Mouse (Mus musculus): ENCODE measurements around the gene Fryl. TPM values are rescaled to one million over a fixed set of nuclear protein-coding genes. Genes with fewer than 3 reads are reported as not detected.

The Fryl gene
- polyA plus RNA-seq, 1 experiment from 2014 or later = 30.8 TPM

- in situ Hi-C loops (cut with MboI; ENCODE audit: low pct_unique_long_range_greater_than_20kb) = no loop called here
- no peak for ATAC-seq
- CTCF ChIA-PET = interaction anchor here (1.1 kb wide), 1 partner anchor 12 kb away, joined by 4 read pairs; no protein-coding TSS in a partner anchor
- no peaks in the 10 kb centered on the region for H3K27me3 ChIP-seq
- POLR2A ChIA-PET = no interaction called here
- DNase-seq (ENCODE audit: low read depth, low spot score) = no peak
- TF ChIP-seq CTCF (IDR thresholded peaks at IDR 0.05) = no peak
Measured at GRCm38 (mm10) chr5:73241966-73242365, 14.5 kb downstream of the Fryl start.

DNA sequence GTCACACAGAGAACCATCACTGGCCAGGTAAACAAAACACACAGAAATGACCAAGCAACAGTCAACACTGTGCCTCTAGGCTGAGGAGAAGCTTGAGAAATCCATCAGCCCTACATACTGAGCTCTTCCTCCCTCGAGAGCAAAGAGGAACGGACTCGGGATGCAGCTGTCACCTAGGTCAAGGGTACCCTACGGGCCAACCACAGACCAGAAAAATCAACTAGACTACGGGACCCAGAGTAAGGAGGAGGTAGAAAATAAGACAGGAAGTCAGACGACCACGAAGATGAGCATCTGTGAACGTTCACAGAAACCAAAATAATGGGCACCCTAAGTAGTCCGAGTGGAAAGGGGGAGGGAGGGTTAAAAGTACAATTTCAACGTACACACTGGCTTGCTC lies 15.1 kb downstream of the Fryl start:
- CTCF ChIA-PET = no interaction called here
- POLR2A ChIA-PET = no interaction called here
- DNase-seq (ENCODE audit: low read depth, low spot score) (no peak), ATAC-seq (no peak)
- in situ Hi-C loops (cut with MboI; ENCODE audit: low pct_unique_long_range_greater_than_20kb) = no loop called here
- H3K27me3 ChIP-seq = no peaks in the 10 kb centered on the region
- TF ChIP-seq CTCF (IDR thresholded peaks at IDR 0.05) = no peak

GRCm38 (mm10) chr5:73240391-73240790 lies 16.0 kb downstream of the Fryl start:
- no peak for DNase-seq (ENCODE audit: low read depth, low spot score)
- ATAC-seq = no peak
- no peaks in the 10 kb centered on the region for H3K27me3 ChIP-seq
- ChIA-PET CTCF (no interaction called here), POLR2A (no interaction called here)
- no peak for TF ChIP-seq CTCF (IDR thresholded peaks at IDR 0.05)
- in situ Hi-C loops (cut with MboI; ENCODE audit: low pct_unique_long_range_greater_than_20kb) = no loop called here

DNA sequence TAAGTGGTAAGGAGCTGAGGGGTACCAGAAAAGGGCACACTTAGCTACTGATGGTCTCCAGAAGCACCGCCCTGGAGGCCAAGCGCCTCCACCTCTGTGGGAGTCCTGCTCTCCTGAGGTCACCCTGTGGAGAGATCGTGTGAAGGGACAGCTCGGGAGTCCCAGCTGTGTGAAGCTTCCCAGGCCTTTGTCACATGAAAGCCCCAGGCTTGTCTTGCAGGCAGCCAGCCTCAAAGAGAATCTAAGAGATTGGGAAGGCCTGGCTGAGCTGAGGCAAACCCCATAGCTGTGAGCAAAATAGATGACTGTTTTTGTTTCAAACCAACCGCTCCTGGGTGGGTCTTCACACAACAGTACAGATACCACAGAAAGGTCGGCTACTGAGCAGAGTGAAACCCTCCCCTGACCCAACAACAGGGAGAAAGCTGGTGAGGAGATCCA lies 19.5 kb downstream of the Fryl start:
- ChIA-PET CTCF (no interaction called here), POLR2A (no interaction called here)
- TF ChIP-seq CTCF (IDR thresholded peaks at IDR 0.05) = no peak
- ATAC-seq = no peak
- H3K27me3 ChIP-seq = no peaks in the 10 kb centered on the region
- no peak for DNase-seq (ENCODE audit: low read depth, low spot score)
- in situ Hi-C loops (cut with MboI; ENCODE audit: low pct_unique_long_range_greater_than_20kb) = no loop called here

GRCm38 (mm10) chr5:73235201-73235600 lies 21.2 kb downstream of the Fryl start:
- ATAC-seq (no peak), DNase-seq (ENCODE audit: low read depth, low spot score) (no peak)
- POLR2A ChIA-PET = no interaction called here
- TF ChIP-seq CTCF (IDR thresholded peaks at IDR 0.05) = no peak
- in situ Hi-C loops (cut with MboI; ENCODE audit: low pct_unique_long_range_greater_than_20kb) = no loop called here
- CTCF ChIA-PET = interaction anchor here (0.8 kb wide), 1 partner anchor 13 kb away, joined by 3 read pairs; no protein-coding TSS in a partner anchor
- no peaks in the 10 kb centered on the region for H3K27me3 ChIP-seq

- H3K27me3 ChIP-seq = no peaks in the 10 kb centered on the region
- ATAC-seq = peak; percentile 17
- CTCF ChIA-PET = interaction anchor here (1.4 to 1.5 kb wide), 2 partner anchors 13 to 149 kb away, joined by 4 read pairs; no protein-coding TSS in a partner anchor
- no peak for TF ChIP-seq CTCF (IDR thresholded peaks at IDR 0.05)
- peak; percentile 65 for DNase-seq (ENCODE audit: low read depth, low spot score)
- POLR2A ChIA-PET = interaction anchor here (0.6 to 1.2 kb wide), 2 partner anchors 20 to 21 kb away, joined by 3 read pairs; no protein-coding TSS in a partner anchor
- in situ Hi-C loops (cut with MboI; ENCODE audit: low pct_unique_long_range_greater_than_20kb) = no loop called here
Measured at GRCm38 (mm10) chr5:73233018-73233881, 23.2 kb downstream of the Fryl start.

DNA sequence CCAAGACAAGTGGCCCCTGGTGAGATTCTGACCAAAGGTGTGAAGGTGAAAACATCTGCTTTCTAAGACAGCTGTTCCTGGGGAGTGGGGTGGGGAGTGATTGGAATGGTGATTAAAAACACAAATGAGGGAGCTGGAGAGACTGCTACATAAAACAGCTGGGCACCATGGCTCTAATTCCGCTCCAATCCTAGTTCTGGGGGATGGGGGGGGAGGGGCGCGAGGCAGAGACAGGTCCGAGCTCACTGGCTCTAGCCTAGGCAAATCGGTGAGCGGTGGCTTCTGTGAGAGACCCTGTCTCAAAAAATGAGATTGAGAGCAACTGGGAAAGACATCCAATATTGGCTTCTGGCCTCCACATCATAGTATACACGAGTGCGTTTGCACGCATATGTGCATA lies 24.2 kb downstream of the Fryl start:
- DNase-seq (ENCODE audit: low read depth, low spot score) (no peak), ATAC-seq (no peak)
- TF ChIP-seq CTCF (IDR thresholded peaks at IDR 0.05) = no peak
- H3K27me3 ChIP-seq = no peaks in the 10 kb centered on the region
- ChIA-PET CTCF (interaction anchor here (1.1 to 1.5 kb wide), 3 partner anchors 12 to 150 kb away, joined by 3 to 4 read pairs (median 4); no protein-coding TSS in a partner anchor), POLR2A (no interaction called here)
- in situ Hi-C loops (cut with MboI; ENCODE audit: low pct_unique_long_range_greater_than_20kb) = no loop called here

- ChIA-PET POLR2A (no interaction called here), CTCF (interaction anchor here (0.9 to 1.1 kb wide), 2 partner anchors 22 to 60 kb away, joined by 3 read pairs; no protein-coding TSS in a partner anchor)
- no peak for DNase-seq (ENCODE audit: low read depth, low spot score)
Measured at GRCm38 (mm10) chr5:73231835-73232234, 24.6 kb downstream of the Fryl start.

GRCm38 (mm10) chr5:73230171-73230570 lies 26.2 kb downstream of the Fryl start:
- H3K27me3 ChIP-seq = no peaks in the 10 kb centered on the region
- no peak for TF ChIP-seq CTCF (IDR thresholded peaks at IDR 0.05)
- POLR2A ChIA-PET = no interaction called here
- no peak for DNase-seq (ENCODE audit: low read depth, low spot score)
- ATAC-seq = no peak
- CTCF ChIA-PET = interaction anchor here (1.2 kb wide), 1 partner anchor 12 kb away, joined by 4 read pairs; no protein-coding TSS in a partner anchor
- in situ Hi-C loops (cut with MboI; ENCODE audit: low pct_unique_long_range_greater_than_20kb) = no loop called here

More at GRCm38 (mm10) chr5:73231835-73232234, 24.6 kb downstream of the Fryl start:
- in situ Hi-C loops (cut with MboI; ENCODE audit: low pct_unique_long_range_greater_than_20kb) = no loop called here
- no peaks in the 10 kb centered on the region for H3K27me3 ChIP-seq
- no peak for TF ChIP-seq CTCF (IDR thresholded peaks at IDR 0.05)
- no peak for ATAC-seq

DNA sequence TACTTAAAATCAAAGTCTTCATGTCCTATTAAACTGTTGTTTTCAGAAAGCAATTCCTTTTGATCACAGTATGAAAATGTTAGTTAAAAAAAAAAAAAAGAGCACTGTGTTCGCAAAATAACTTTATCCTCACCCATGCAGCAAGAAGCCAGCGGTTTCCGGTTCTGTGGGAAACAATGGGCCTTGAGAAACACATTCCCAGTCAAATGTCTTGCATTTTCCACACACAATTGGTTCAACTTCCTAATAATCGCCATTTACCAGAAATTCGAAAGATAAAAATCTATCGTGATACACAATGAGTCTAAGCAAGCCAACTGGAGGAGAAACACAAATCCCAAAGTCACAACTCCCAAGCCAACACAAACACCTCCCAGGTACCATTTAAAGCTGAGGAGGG lies 27.0 kb downstream of the Fryl start:
- ChIA-PET POLR2A (interaction anchor here (0.7 kb wide), 1 partner anchor 16 kb away, joined by 5 read pairs; no protein-coding TSS in a partner anchor), CTCF (interaction anchor here (0.7 kb wide), 1 partner anchor 140 kb away, joined by 3 read pairs; no protein-coding TSS in a partner anchor)
- in situ Hi-C loops (cut with MboI; ENCODE audit: low pct_unique_long_range_greater_than_20kb) = no loop called here
- ATAC-seq = no peak
- DNase-seq (ENCODE audit: low read depth, low spot score) = no peak
- H3K27me3 ChIP-seq = no peaks in the 10 kb centered on the region
- no peak for TF ChIP-seq CTCF (IDR thresholded peaks at IDR 0.05)

Data from Patski (cell line).